Mouse (Mus musculus) cerebellum, adult 9-10 months (tissue): Measurements from ENCODE around the gene Cnp.
"Not testable (repeated sequence)": the region's sequence is repeated elsewhere in the genome, so short reads cannot be mapped to it uniquely, and the experiment has no call there.

Source experiments
- DNase-seq: peaks from one replicate; pipeline ENCODE4 v3.0.0; 2022

Gene Cnp

DNA sequence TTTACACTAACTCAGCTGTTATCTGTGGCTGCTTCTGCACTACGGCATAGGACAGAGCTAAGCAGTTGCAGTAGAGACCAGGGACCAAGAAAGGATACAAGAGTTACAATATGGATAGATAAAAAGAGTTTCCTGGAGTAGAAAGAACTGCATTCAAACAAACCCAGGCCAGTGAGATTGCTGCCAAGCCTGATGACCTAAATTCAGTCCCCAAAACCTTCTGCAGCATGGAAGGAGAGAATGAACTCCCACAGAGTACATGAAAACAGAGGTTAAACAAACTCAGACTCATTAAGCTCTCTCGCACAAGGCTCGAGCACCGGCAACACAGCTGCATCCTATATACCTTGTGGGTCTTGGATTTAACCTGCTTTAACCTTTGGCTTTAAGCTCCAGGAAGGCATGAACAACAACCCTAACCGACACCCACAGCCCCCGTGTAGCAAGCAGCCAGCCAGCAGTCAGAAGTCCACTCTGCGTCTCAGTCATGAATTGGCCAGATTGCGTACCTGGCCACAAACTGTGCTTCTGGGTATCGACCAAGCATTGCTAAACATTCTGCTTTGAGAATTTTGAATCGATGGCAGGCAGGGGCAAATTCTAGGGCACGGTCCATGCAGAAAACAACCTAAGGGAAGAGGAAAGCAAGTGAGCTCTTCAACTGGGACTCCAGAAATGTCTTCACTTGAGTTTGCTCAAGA is 17.8 kb downstream of the Cnp start:
- DNase-seq: peak; percentile 55

DNA sequence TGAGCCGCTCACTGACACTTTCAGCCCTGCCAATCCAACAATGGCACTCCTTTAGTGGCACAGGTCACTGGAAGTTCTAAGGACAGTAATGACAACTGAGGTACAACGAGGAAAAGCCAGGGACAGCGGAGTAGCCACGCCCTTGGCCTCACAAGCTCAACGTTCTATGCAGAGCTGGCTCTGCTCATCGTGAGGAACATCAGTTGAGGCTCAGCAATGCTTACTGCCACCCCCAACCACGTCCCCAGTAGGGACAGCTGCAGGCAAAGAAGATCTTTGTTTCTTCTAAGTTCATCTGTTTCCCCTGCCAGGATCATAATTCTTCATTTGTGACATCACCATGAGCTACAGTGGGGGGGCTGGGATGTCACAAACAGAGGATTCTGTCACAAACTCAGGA is 19.9 kb downstream of the Cnp start:
- DNase-seq: no peak

- DNase-seq: no peak
Measured at GRCm38 (mm10) chr11:100595533-100595932, 20.8 kb downstream of the Cnp start.

- DNase-seq: no peak
Measured at GRCm38 (mm10) chr11:100598074-100598473, 23.4 kb downstream of the Cnp start.

GRCm38 (mm10) chr11:100601372-100601771 is 26.7 kb downstream of the Cnp start:
- no peak for DNase-seq

DNA sequence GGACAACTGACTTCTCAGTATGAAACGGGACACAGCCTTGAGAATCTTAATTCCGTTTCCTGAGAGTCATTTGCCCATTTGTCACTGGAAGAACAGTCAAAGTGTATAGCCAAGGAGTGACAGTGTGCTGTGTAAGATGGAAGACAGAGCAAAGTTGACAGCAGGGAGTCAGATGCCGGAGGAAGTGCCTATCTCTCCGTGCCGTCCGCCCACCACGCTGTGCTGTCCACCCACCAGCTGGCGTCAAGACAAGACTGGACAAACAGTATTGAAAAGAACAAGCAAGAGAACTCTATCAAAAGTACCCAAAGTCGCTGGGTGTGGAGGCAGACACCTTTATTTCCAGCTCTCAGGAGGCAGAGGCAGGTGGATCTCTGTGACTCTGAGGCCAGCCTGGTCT is 28.5 kb downstream of the Cnp start:
- no peak for DNase-seq

DNA sequence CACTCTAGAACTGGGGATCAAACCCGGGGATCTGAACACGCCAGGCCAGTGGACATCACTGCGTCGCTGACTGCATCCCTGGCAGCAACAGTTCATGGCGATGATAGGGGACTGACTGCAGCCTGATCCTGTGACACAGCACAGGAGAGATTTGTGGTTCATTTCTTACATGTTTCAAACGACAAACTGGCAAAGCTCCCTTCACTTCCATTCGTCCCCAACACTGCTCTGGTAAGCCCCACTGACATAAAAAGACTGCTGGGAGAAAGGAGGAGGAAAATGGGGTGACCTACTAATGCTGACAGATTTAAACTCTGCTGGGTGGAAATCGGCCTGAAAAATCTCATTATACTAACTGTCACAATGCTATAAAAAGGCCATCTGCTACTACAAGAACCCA is 29.1 kb downstream of the Cnp start:
- DNase-seq: peak; percentile 70

- no peak for DNase-seq
Measured at GRCm38 (mm10) chr11:100604321-100605005, 29.8 kb downstream of the Cnp start.

DNA sequence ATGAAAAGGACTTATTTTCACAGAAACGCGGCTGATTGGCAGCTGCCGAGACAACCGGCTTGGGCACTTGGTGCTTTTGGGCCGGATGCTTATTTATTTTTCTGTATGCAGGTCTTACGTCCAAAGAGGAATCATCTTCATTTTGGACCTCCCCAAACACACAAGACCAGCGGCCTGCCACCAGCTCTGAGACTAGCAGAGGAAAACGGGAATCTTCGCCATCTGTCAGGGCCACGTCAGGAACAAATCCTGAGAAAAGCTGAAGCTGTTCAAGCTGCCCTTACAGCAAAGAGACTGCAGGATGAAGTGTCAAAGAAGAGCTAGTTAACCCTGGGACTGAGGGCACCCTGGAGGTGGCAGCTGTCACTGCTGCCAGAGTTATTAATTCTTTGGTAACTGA is 30.7 kb downstream of the Cnp start:
- peak; percentile 66 for DNase-seq

- DNase-seq: no peak
Measured at GRCm38 (mm10) chr11:100607121-100607520, 32.4 kb downstream of the Cnp start.

GRCm38 (mm10) chr11:100608796-100609195 is 34.1 kb downstream of the Cnp start:
- DNase-seq: no peak

DNA sequence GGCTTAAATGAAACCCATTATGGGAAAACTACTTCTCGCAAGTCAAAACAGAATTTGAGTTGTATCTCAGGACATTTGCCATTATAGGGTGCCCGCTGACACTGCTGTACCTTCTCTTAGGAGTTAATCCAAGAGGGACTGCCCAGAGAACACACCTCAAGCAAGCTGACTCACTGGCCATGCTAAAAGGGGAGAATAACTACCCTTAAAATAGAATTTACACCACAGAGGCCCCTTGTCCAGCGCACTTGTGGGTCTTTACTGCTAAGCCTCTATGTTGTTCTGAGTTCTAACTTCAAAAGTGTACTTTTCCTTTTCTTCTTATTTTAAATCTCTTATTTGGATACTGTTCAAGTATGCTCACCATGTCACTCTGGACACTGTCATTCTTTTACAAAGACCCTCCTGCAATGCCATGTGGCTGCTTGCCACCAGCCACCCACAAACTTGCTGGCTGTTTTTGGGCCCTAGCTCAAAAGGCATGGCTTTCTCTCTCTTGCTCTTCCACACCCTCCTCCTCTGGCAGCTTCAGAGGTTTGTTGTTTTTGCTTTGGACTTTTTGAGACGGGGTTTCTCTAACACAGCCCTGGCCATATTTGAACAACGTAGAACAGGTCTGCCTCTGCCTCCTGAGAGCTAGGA is 34.8 kb downstream of the Cnp start:
- DNase-seq: no peak

- no peak for DNase-seq
Measured at GRCm38 (mm10) chr11:100609997-100610680, 35.4 kb downstream of the Cnp start.

GRCm38 (mm10) chr11:100611627-100612026 is 36.9 kb downstream of the Cnp start:
- DNase-seq: peak; percentile 58

GRCm38 (mm10) chr11:100613241-100613640 is 38.5 kb downstream of the Cnp start:
- DNase-seq: no peak

- no peak for DNase-seq
Measured at GRCm38 (mm10) chr11:100616332-100616731, 41.6 kb downstream of the Cnp start.

- not testable (repeated sequence) for DNase-seq
Measured at GRCm38 (mm10) chr11:100616836-100617235, 42.1 kb downstream of the Cnp start.

DNA sequence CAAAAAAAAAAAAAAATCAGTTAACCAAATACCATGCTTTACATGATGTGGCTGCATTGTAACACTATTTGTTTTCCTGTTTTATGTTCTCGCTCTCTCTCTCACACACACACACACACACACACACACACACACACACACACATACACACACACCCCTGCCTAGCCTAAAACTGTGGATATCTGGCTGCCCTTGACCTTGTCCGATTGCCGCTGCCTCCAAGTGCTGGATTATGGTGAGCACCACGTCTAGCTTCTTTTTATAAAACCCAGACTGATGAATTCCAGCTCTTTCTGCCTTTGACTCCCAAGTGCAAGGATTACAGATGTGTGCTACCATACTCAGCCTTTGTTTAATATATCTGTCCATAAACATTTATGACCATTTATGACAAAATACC is 42.8 kb downstream of the Cnp start:
- no peak for DNase-seq

- no peak for DNase-seq
Measured at GRCm38 (mm10) chr11:100618761-100619484, 44.2 kb downstream of the Cnp start, which contains the start of gene Nkiras2. Gene Nkiras2 (plus strand): TSS chr11:100619244.

- DNase-seq: peak; percentile 95
Measured at GRCm38 (mm10) chr11:100619485-100619975, 44.8 kb downstream of the Cnp start.

GRCm38 (mm10) chr11:100619982-100620381 is 45.3 kb downstream of the Cnp start, which contains the start of gene Dnajc7:
Gene Dnajc7 (minus strand): TSS chr11:100620168.
- no peak for DNase-seq

- peak; percentile 96 for DNase-seq
Measured at GRCm38 (mm10) chr11:100622714-100623113, 48.0 kb downstream of the Cnp start.
